Mouse (Mus musculus) erythroblast, embryonic 14.5 days (primary cell): ENCODE results near the gene Gm10272.

Source experiments
- GATA1 ChIP-seq: IDR thresholded peaks from 2 replicates; pipeline ENCODE4 v1.6.1; 2012; ENCODE audit warnings: low read length, inconsistent platforms, mixed read lengths
- TAL1 ChIP-seq: IDR thresholded peaks from 3 replicates; pipeline ENCODE4 v1.6.1; 2012; ENCODE audit warnings: low read length, inconsistent platforms, mixed read lengths

DNA sequence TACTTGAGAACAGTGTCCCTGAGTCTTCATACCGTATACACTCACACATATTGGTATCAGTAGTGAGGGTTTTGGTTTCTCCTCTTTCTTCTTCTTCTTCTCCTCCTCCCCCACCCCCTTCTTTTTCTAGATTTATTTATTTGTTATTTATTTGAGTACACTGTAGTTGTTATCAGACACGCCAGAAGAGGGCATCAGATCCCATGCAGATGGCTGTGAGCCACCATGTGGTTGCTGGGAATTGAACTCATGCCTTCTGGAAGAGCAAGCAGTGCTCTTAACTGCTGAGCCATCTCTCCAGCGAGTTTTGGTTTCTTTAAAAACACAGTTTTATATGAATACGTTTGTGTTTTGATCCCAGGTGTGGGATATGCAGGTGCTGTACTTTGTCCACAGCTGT is 21.9 kb downstream of the Gm10272 start:
- no peak for TF ChIP-seq TAL1
- TF ChIP-seq GATA1 = no peak
